Comparison of ENCODE assay signal across 8 mouse cellular contexts in genomic region chr11:46309808-46310555, GRCm38 (mm10). TPM values are rescaled to one million over a fixed set of nuclear protein-coding genes. Genes with fewer than 3 reads are reported as not detected.
DNase-seq lines count a peak whose midpoint lies in the region; ATAC-seq and TF ChIP-seq lines count a peak whose summit lies in the region.
"Had no signal": no experiment of that assay in that cellular context is flagged by ENCODE, and none has a peak within 500 bp of the region (broad histone marks: within the 10 kb centered on the region; RNA-seq: fewer than 3 reads in every experiment).

No protein-coding gene starts in this region.

- dilution Hi-C loops in CH12.LX (cut with MboI; ENCODE audit: extremely low pct_ligation_motif_present, extremely low pct_unique_long_range_greater_than_20kb, low sequenced_read_pairs): no loop called here

- no peaks in the 10 kb centered on the region for H3K9me3 ChIP-seq in CH12.LX (replicated peaks; ENCODE audit: low read length)
- no peaks in the 10 kb centered on the region; the same call in 1 of the 2 replicates for H3K9me3 ChIP-seq in forebrain, embryonic 14.5 days (replicated peaks; ENCODE audit: control insufficient read depth, low read length)
- no peaks in the 10 kb centered on the region for H3K9me3 ChIP-seq in midbrain, embryonic 12.5 days
- H3K9me3 ChIP-seq: lung, embryonic 15.5 days had no signal

- DNase-seq in A20 (ENCODE audit: low read depth, low spot score) (peak; percentile 82), CH12.LX (ENCODE audit: extremely low read depth) (peak; percentile 67), MN1 (ENCODE audit: low spot score) (no peak)
- DNase-seq in forebrain, embryonic 14.5 days (ENCODE audit: low spot score): peak; percentile 70
- no peak for DNase-seq in lung, adult 18-20 months
- DNase-seq in frontal cortex, postnatal 14 days (ENCODE audit: low spot score in 2 of 2): no peak

- peak overlapping the region; percentile 97 for H3K27ac ChIP-seq in CH12.LX (ENCODE audit: insufficient read depth, low read depth)
- H3K27ac ChIP-seq in forebrain, embryonic 14.5 days (ENCODE audit: low read depth, low read length): peak overlapping the region; percentile 88; the same call in 1 of the 2 replicates
- peak overlapping the region; percentile 86 for H3K27ac ChIP-seq in midbrain, embryonic 12.5 days (replicated peaks)
- H3K27ac ChIP-seq: lung, embryonic 15.5 days had no signal

- no peak for TF ChIP-seq EP300 in CH12.LX (IDR thresholded peaks at IDR 0.05; ENCODE audit: low read length)

- peak overlapping the region; percentile 85 for H3K4me2 ChIP-seq in CH12.LX (ENCODE audit: insufficient read depth, low read depth, poor library complexity, severe bottlenecking)
- H3K4me2 ChIP-seq in forebrain, embryonic 14.5 days (ENCODE audit: low read length): peak overlapping the region; percentile 91
- H3K4me2 ChIP-seq in midbrain, embryonic 12.5 days (replicated peaks): peak overlapping the region; percentile 91

- no peak for TF ChIP-seq RAD21 in CH12.LX (IDR thresholded peaks at IDR 0.05; ENCODE audit: low read depth, low read length)

- H3K4me3 ChIP-seq in CH12.LX (replicated peaks in 1 of 3; ENCODE audit: low read depth in 2 of 3, low read length in 2 of 3, poor library complexity in 1 of 3): peak overlapping the region; percentile 89 to 96 (median 94)
- peak overlapping the region; percentile 94 for H3K4me3 ChIP-seq in forebrain, embryonic 14.5 days (ENCODE audit: low read depth, low read length)
- peak overlapping the region; percentile 90 for H3K4me3 ChIP-seq in midbrain, embryonic 12.5 days
- H3K4me3 ChIP-seq: lung, embryonic 15.5 days had no signal

- ATAC-seq in forebrain, embryonic 14.5 days: peak; percentile 45
- peak; percentile 57 for ATAC-seq in midbrain, embryonic 12.5 days (ENCODE audit: low FRiP score, low read depth)

- in situ Hi-C loops in CH12.LX (cut with MboI; ENCODE audit: low pct_ligation_motif_present, low pct_unique_long_range_greater_than_20kb, low sequenced_read_pairs): loop anchor here (5.0 kb wide), 3 partner anchors 33 to 127 kb away; partner anchors contain the start of gene Med7

- 2% methylated on average over 10 of the region's 10 CpGs for WGBS in forebrain, embryonic 14.5 days
- WGBS in midbrain, embryonic 12.5 days: 28% methylated on average over 10 of the region's 10 CpGs

- TF ChIP-seq CTCF in CH12.LX (conservative IDR thresholded peaks at IDR 0.05 in 1 of 2, IDR thresholded peaks at IDR 0.05 in 1 of 2; ENCODE audit: low read depth in 2 of 2, low read length in 2 of 2): no peak

- H3K27me3 ChIP-seq in CH12.LX (replicated peaks): peaks cover 3% of the 10 kb centered on the region
- H3K27me3 ChIP-seq in forebrain, embryonic 14.5 days (replicated peaks; ENCODE audit: control insufficient read depth, insufficient read depth, low read length): no peaks in the 10 kb centered on the region
- 0 out of 2 replicates have a peak, but pooled peaks cover 5% of the 10 kb centered on the region for H3K27me3 ChIP-seq in midbrain, embryonic 12.5 days

- peaks cover 3 to 17% of the 10 kb centered on the region in 2 experiments for H3K36me3 ChIP-seq in CH12.LX (replicated peaks in 1 of 2; ENCODE audit: control insufficient read depth in 1 of 2, insufficient read depth in 1 of 2, low read length in 1 of 2)
- 0 out of 2 replicates have a peak, but pooled peaks cover 4% of the 10 kb centered on the region for H3K36me3 ChIP-seq in forebrain, embryonic 14.5 days (ENCODE audit: control insufficient read depth, insufficient read depth, low read length)
- H3K36me3 ChIP-seq in midbrain, embryonic 12.5 days: no peaks in the 10 kb centered on the region
- H3K36me3 ChIP-seq: lung, embryonic 15.5 days had no signal

- H3K9ac ChIP-seq in CH12.LX (ENCODE audit: insufficient read depth, low read depth): peak overlapping the region; percentile 90
- H3K9ac ChIP-seq in forebrain, embryonic 14.5 days (ENCODE audit: low read length): peak overlapping the region; percentile 96
- 0 out of 2 replicates have a peak overlapping the region, but pooled peaks have one; percentile 25 for H3K9ac ChIP-seq in midbrain, embryonic 12.5 days (replicated peaks)
- H3K9ac ChIP-seq: lung, embryonic 15.5 days had no signal

- peak; percentile 31; the same call in 1 of the 2 replicates for TF ChIP-seq POLR2A in CH12.LX (IDR thresholded peaks at IDR 0.05; ENCODE audit: low read depth, low read length)

- H3K79me2 ChIP-seq in CH12.LX (replicated peaks; ENCODE audit: control insufficient read depth, extremely low read depth, insufficient read depth, poor library complexity, severe bottlenecking): peaks cover 62% of the 10 kb centered on the region

- H3K4me1 ChIP-seq in CH12.LX (ENCODE audit: control insufficient read depth in 1 of 2, insufficient read depth in 2 of 2): peaks cover 21 to 45% of the 10 kb centered on the region in 2 experiments
- peaks cover 27% of the 10 kb centered on the region for H3K4me1 ChIP-seq in forebrain, embryonic 14.5 days (ENCODE audit: control insufficient read depth, insufficient read depth, low read length)
- H3K4me1 ChIP-seq in midbrain, embryonic 12.5 days: peaks cover 36% of the 10 kb centered on the region

TF ChIP-seq in CH12.LX, 34 proteins besides CTCF, POLR2A, EP300 and RAD21:
- TF ChIP-seq IRF4 (IDR thresholded peaks at IDR 0.05; ENCODE audit: low read depth, low read length) (peak; percentile 12; the same call in 1 of the 2 replicates), SIN3A (IDR thresholded peaks at IDR 0.05; ENCODE audit: low read length) (peak; percentile 20; the same call in 1 of the 2 replicates), SMC3 (IDR thresholded peaks at IDR 0.05; ENCODE audit: low read depth, low read length) (no peak; the same call in 1 of the 2 replicates), CHD2 (IDR thresholded peaks at IDR 0.05; ENCODE audit: low read length) (peak; percentile 67; the same call in 1 of the 2 replicates), MYC (IDR thresholded peaks at IDR 0.05; ENCODE audit: low read depth, low read length) (no peak; the same call in 1 of the 2 replicates), TCF12 (IDR thresholded peaks at IDR 0.05; ENCODE audit: low read depth, low read length) (no peak), NRF1 (IDR thresholded peaks at IDR 0.05; ENCODE audit: low read depth, low read length) (no peak), MEF2A (IDR thresholded peaks at IDR 0.05; ENCODE audit: borderline replicate concordance, low read depth, low read length) (no peak), GABPA (IDR thresholded peaks at IDR 0.05; ENCODE audit: insufficient replicate concordance, low read depth, low read length) (no peak), ETS1 (conservative IDR thresholded peaks at IDR 0.05; ENCODE audit: low read depth, low read length) (peak; percentile 13), JUN (IDR thresholded peaks at IDR 0.05; ENCODE audit: insufficient read depth, low read depth, low read length) (no peak), UBTF (IDR thresholded peaks at IDR 0.05; ENCODE audit: low read depth, low read length) (no peak), CHD1 (IDR thresholded peaks at IDR 0.05; ENCODE audit: low read depth, low read length) (no peak), ZKSCAN1 (IDR thresholded peaks at IDR 0.05; ENCODE audit: borderline replicate concordance, low read depth, low read length) (no peak), RCOR1 (conservative IDR thresholded peaks at IDR 0.05; ENCODE audit: low read depth, low read length) (no peak), MAFK (IDR thresholded peaks at IDR 0.05; ENCODE audit: insufficient replicate concordance, low read length) (peak; percentile 17; the same call in 1 of the 2 replicates), MAZ (IDR thresholded peaks at IDR 0.05; ENCODE audit: low read depth, low read length) (no peak; the same call in 1 of the 2 replicates), JUND (conservative IDR thresholded peaks at IDR 0.05; ENCODE audit: low read depth, low read length) (no peak), E2F4 (IDR thresholded peaks at IDR 0.05; ENCODE audit: insufficient replicate concordance, low read depth, low read length) (no peak), KAT2A (IDR thresholded peaks at IDR 0.05; ENCODE audit: insufficient replicate concordance, low read length) (0 out of 2 replicates have a peak, but pooled peaks have one; percentile 5), ZNF384 (IDR thresholded peaks at IDR 0.05; ENCODE audit: low read depth, low read length) (no peak), ZC3H11A (IDR thresholded peaks at IDR 0.05; ENCODE audit: low read depth, low read length) (no peak), MAX (IDR thresholded peaks at IDR 0.05; ENCODE audit: low read length) (no peak; the same call in 1 of the 2 replicates), HCFC1 (IDR thresholded peaks at IDR 0.05; ENCODE audit: low read depth, low read length) (no peak), TBP (conservative IDR thresholded peaks at IDR 0.05; ENCODE audit: low read depth, low read length) (no peak), MXI1 (IDR thresholded peaks at IDR 0.05; ENCODE audit: low read depth, low read length) (peak; percentile 18), ELF1 (IDR thresholded peaks at IDR 0.05; ENCODE audit: low read depth, low read length) (no peak), POLR2AphosphoS2 (IDR thresholded peaks at IDR 0.05; ENCODE audit: low read depth, low read length) (0 out of 2 replicates have a peak, but pooled peaks have one; percentile 15), NELFE (IDR thresholded peaks at IDR 0.05; ENCODE audit: low read depth, low read length) (0 out of 2 replicates have a peak, but pooled peaks have one; percentile 19), USF1 (IDR thresholded peaks at IDR 0.05; ENCODE audit: low read depth, low read length) (no peak), PAX5 (IDR thresholded peaks at IDR 0.05; ENCODE audit: low read length) (no peak), ZMIZ1 (IDR thresholded peaks at IDR 0.05; ENCODE audit: low read depth, low read length) (no peak), BHLHE40 (IDR thresholded peaks at IDR 0.05; ENCODE audit: low read depth, low read length) (peak; percentile 75; the same call in 1 of the 2 replicates), USF2 (conservative IDR thresholded peaks at IDR 0.05; ENCODE audit: low read depth, low read length) (no peak)

RNA-seq across cellular contexts. Expression of gene Cyfip2, which starts 2.7 kb away (rescaled TPM):
- 77.6 and 97.6 TPM in 2 replicates for total RNA-seq in CH12.LX (2012; rRNA removed)
- 36.1 and 40.7 TPM in 2 replicates for total RNA-seq in CH12.LX (2014; rRNA removed)
- 161 and 194 TPM in 2 replicates for polyA plus RNA-seq in CH12.LX (2012; ENCODE audit: insufficient read length, low read depth)
- 57.8 and 78.9 TPM in 2 replicates for polyA plus RNA-seq in forebrain, embryonic 14.5 days (2014; fragmentation: Nextera tagmentation; extraction: Ambion mirVana)
- 59.1 and 59.5 TPM in 2 replicates for polyA plus RNA-seq in midbrain, embryonic 12.5 days (2016; fragmentation: Nextera tagmentation; extraction: Ambion mirVana)

Comparison
In these comparisons a context has a peak if more than half of its experiments do, and no peak if none do; other contexts are left out.
1. DNase-seq: peak in A20 (single experiment), CH12.LX (single experiment) and forebrain, embryonic 14.5 days (single experiment); none in lung, adult 18-20 months (0 of 2), frontal cortex, postnatal 14 days (0 of 2) and MN1 (single experiment).
2. H3K9ac ChIP-seq: peak in every context shown above with its lines; median percentile 96 in forebrain, embryonic 14.5 days; 90 in CH12.LX; 25 in midbrain, embryonic 12.5 days.
3. Peak in every context shown above with its lines, with median percentiles within 50 percentile points of each other: H3K27ac ChIP-seq, H3K4me2 ChIP-seq and H3K4me3 ChIP-seq.